Mouse (Mus musculus) embryonic facial prominence, embryonic 14.5 days (tissue): Measurements from ENCODE around the gene Fam107b. TPM values are rescaled to one million over a fixed set of nuclear protein-coding genes. Genes with fewer than 3 reads are reported as not detected.

Experiments used
- ATAC-seq: fragments of 200-750 bp; cut with Nextera tagmentation; 2 replicates; pipeline ENCODE4 v1.8.0; 2017; ENCODE audit warnings: low read depth, moderate number of reproducible peaks, moderate TSS enrichment
- DNase-seq: peaks from one replicate; pipeline ENCODE4 v3.0.0-alpha.2; 2015; ENCODE audit warnings: low spot score
- H3K27ac ChIP-seq: fragments of 300-500 bp; sonication (generic); replicated peaks from 2 replicates; pipeline ENCODE4 v1.5.1; 2014; ENCODE audit warnings: low read depth, mild to moderate bottlenecking, low read length, moderate library complexity
- H3K27me3 ChIP-seq: fragments of 300-500 bp; sonication (generic); replicated peaks from 2 replicates; pipeline ENCODE4 v1.6.1; 2014; ENCODE audit warnings: low read length; ENCODE audit not compliant: control insufficient read depth, insufficient read depth
- H3K36me3 ChIP-seq: fragments of 300-500 bp; sonication (generic); 2 replicates; pipeline ENCODE4 v1.6.1; 2014; ENCODE audit warnings: low read length, mixed read lengths; ENCODE audit not compliant: control insufficient read depth, insufficient read depth
- H3K4me1 ChIP-seq: fragments of 300-500 bp; sonication (generic); 2 replicates; pipeline ENCODE4 v1.6.1; 2014; ENCODE audit warnings: antibody characterized with exemption, low read length; ENCODE audit not compliant: control insufficient read depth, insufficient read depth
- H3K4me2 ChIP-seq: fragments of 300-500 bp; sonication (generic); 2 replicates; pipeline ENCODE4 v1.6.1; 2014; ENCODE audit warnings: low read depth, mild to moderate bottlenecking, low read length, moderate library complexity, mixed read lengths
- H3K4me3 ChIP-seq: fragments of 300-500 bp; sonication (generic); 2 replicates; pipeline ENCODE4 v1.5.1; 2014; ENCODE audit warnings: low read depth, mild to moderate bottlenecking, low read length
- H3K9ac ChIP-seq: fragments of 300-500 bp; sonication (generic); 2 replicates; pipeline ENCODE4 v1.6.1; 2014; ENCODE audit warnings: low read depth, mild to moderate bottlenecking, low read length, moderate library complexity, mixed read lengths
- H3K9me3 ChIP-seq: fragments of 300-500 bp; sonication (generic); 2 replicates; pipeline ENCODE4 v1.6.1; 2016; ENCODE audit warnings: low read length; ENCODE audit not compliant: control insufficient read depth
- WGBS: fragments of 180-500 bp; shearing (Covaris S2); extraction: QIAGEN DNeasy Blood & Tissue Kit; methylation state at CpG from one replicate; pipeline ENCODE4 v1.1.7; 2014; 5-methylcytosine and 5-hydroxymethylcytosine counted together
- polyA plus RNA-seq: library from polyadenylated mRNA; unstranded; fragments of >200 nt; fragmentation: Nextera tagmentation; extraction: Ambion mirVana; gene quantifications from 2 replicates; pipeline ENCODE4 v1.2.1, GENCODE M21; 2014

Gene Fam107b
- polyA plus RNA-seq, 1 experiment from 2014 or later = 40.4 TPM

DNA sequence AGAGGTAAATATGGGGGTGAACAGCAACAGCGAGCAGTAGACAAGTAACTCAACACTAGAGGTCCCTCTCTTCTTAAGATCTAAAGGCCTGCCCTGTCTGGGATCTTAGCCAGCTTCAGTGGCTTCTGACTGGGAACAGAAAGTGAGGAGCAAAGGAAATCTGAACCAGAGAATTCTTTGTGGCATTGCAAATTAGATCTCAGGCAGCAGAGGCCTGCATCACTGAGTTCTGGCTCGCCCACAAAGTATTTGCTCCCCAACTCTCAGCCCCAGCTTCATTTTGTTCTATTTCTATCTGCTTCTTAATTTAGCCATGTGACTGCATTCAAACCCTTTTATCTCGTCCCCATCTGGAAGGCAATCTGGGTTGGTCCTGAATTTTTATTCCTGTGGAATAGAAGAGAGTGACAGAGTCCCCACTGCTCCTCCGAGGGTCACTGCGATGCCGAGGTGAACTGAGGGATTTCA is 245.9 kb downstream of the Fam107b start:
- H3K9ac ChIP-seq = no peak overlapping the region
- H3K27me3 ChIP-seq = no peaks in the 10 kb centered on the region
- H3K27ac ChIP-seq = peak overlapping the region; percentile 45; the same call in 1 of the 2 replicates
- no peaks in the 10 kb centered on the region for H3K4me1 ChIP-seq
- H3K9me3 ChIP-seq = no peaks in the 10 kb centered on the region
- no peaks in the 10 kb centered on the region for H3K36me3 ChIP-seq
- no peak overlapping the region for H3K4me2 ChIP-seq
- DNase-seq (peak; percentile 94), ATAC-seq (peak; percentile 86)
- no peak overlapping the region for H3K4me3 ChIP-seq
- WGBS = 37% methylated on average over 6 of the region's 6 CpGs

DNA sequence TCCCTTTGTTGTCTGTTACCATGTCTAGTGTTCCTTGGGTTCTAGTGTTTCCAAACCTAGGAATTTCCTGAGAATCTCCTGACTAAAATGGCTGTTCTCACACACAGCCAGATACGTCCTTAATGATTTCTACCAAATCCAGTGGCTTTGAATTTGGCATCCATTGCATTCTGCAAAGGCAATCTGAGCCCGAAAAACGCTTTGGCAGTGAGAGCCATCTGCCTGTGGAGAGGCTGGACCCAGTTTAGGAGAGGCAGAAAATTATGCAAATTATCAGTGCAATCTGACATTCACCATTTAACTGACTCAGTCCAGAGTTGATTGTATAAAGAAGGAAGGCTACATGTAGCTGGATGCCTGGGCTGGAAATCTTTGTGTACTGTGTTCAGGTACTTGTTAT is 247.3 kb downstream of the Fam107b start:
- WGBS = 69% methylated on average over 3 of the region's 3 CpGs

DNA sequence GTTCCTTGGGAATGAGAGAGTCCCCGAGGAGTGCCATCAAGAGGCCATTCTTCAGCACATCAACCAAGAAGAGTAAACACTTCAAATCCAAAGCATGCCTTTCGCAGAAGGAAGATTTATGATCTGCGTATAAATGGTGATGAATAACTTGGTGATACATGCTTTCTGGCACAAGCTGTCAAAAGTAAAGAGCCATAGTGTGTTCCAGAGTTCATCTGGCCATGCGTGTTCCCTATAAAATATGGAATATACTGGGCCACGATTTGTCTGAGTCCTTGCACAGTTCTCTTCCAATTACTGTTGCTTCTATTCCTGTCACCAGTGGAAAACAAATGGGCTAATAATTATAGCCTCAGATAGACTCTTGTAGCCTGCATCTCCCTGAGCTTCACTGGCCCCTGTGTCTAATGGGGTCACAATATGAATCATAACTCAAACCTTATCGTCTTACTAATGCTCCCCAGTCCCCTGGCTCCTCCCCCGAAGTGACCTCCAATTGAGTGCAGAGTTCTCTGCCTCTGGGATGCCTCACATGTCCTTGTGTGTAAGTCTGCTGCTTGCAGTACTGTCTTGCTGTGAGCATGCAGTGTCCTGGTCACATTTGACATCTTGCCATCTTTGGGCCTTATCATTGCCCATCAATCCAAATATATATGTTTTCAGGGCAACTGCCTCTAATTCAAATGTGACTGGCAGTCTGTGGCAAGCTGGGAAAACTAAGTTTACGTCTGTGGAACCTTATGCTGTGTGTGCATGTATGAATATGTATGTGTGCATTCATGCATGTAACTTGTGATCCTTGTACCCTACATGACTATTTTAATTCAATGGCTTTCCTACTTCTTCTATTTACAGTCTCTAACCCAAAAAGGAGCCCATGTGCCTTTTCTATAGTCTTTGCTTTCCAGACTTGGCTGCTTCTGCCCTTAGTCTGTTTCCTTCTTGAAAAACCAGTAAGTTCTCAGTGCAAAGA is 252.5 kb downstream of the Fam107b start:
- H3K9me3 ChIP-seq = no peaks in the 10 kb centered on the region
- H3K27me3 ChIP-seq = no peaks in the 10 kb centered on the region
- H3K36me3 ChIP-seq = no peaks in the 10 kb centered on the region
- 0 out of 2 replicates have a peak, but pooled peaks cover 3% of the 10 kb centered on the region for H3K4me1 ChIP-seq
- 60% methylated on average over 8 of the region's 8 CpGs for WGBS
- H3K4me3 ChIP-seq = no peak overlapping the region
- no peak overlapping the region for H3K27ac ChIP-seq
- DNase-seq = no peak
- H3K9ac ChIP-seq = no peak overlapping the region
- no peak overlapping the region for H3K4me2 ChIP-seq
- ATAC-seq = no peak

More for the DNA sequence above, 247.3 kb downstream of the Fam107b start:
- no peaks in the 10 kb centered on the region for H3K27me3 ChIP-seq
- ATAC-seq (no peak), DNase-seq (peak; percentile 19)
- no peaks in the 10 kb centered on the region for H3K9me3 ChIP-seq
- no peak overlapping the region for H3K27ac ChIP-seq
- H3K9ac ChIP-seq = no peak overlapping the region
- 0 out of 2 replicates have a peak, but pooled peaks cover 3% of the 10 kb centered on the region for H3K4me1 ChIP-seq
- H3K4me3 ChIP-seq = no peak overlapping the region
- H3K4me2 ChIP-seq = no peak overlapping the region
- no peaks in the 10 kb centered on the region for H3K36me3 ChIP-seq

Other genes with a start within 250 kb of the Fam107b start
- 20.9 and 21.9 TPM in 2 replicates for gene Rpp38, start 237.8 kb upstream of the Fam107b start, polyA plus RNA-seq
- 3.2 and 3.9 TPM in 2 replicates for gene Acbd7, start 234.3 kb upstream of the Fam107b start, polyA plus RNA-seq
- gene Olah, start 173.3 kb upstream of the Fam107b start, polyA plus RNA-seq = not detected in 2 replicates
- gene Meig1, start 147.8 kb upstream of the Fam107b start, polyA plus RNA-seq = 3.9 and 20.3 TPM in 2 replicates
- 5.9 and 6.1 TPM in 2 replicates for gene Dclre1c, start 146.4 kb upstream of the Fam107b start, polyA plus RNA-seq
- 14.4 and 14.7 TPM in 2 replicates for gene Suv39h2, start 95.5 kb upstream of the Fam107b start, polyA plus RNA-seq
- gene Gm45902, start 57.7 kb upstream of the Fam107b start, polyA plus RNA-seq = 3.9 and 4.9 TPM in 2 replicates
- 85.7 and 93.7 TPM in 2 replicates for gene Hspa14, start 57.7 kb upstream of the Fam107b start, polyA plus RNA-seq
- gene Cdnf, start 57.5 kb upstream of the Fam107b start, polyA plus RNA-seq = 0.32 TPM in 1 of 2 replicates, not detected in the other